Mouse (Mus musculus): Measurements from ENCODE around the gene Gm6993.

Gm6993 gene

DNA sequence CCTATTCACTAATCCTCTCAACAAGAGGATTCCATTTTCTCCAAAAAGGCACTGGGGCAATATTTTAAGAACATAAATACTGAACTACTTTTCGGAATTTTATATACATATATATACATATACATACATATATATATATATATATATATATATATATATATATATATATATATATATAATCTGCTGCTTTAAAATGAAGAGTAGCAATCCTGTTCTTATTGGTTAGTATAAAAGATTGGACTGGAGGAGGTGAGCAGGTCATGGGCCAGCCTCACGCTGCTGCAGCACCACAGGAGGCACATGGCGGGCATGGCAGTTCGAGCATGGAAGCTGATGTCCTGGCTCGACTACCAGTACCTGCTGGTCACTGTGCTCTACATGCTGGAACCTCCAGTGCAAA lies at the start of gene Gm6993:
Gm6993 (plus strand) TSS at position 301 of the 400 bp plus-strand sequence.
- no peak for DNase-seq (ENCODE audit: extremely low read depth, low read depth, low spot score)

DNA sequence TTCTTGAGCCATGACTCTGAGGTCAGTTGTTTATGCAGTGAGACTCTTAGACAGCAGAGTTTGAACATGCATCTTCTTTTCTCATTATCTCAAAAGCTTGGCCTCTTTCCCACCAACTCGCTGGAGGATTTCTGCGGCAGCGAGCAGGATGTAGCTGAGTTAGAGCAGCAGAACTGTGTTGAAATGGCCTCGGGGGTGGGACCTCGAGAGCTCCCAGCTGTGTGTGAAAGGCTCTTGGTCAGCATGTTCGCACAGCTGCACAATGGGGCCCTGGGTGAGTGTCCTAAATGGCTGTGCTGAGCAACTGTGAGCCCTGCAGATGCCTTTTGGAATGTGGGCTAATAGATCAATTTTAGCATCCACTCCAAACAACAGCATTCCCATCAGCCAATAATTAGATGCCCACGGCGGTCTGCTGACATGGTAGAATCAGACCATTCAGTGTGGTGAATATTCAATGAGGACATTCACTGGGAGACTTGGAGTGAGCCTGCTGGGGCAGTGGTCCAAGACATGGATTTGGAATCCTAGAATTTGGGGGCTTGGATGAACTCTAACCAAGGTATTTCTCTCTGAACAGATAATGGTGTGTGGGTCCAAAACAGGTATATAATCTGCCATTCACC lies 49.1 kb upstream of the Gm6993 start:
- DNase-seq (ENCODE audit: extremely low read depth, low read depth, low spot score), result no peak

DNA sequence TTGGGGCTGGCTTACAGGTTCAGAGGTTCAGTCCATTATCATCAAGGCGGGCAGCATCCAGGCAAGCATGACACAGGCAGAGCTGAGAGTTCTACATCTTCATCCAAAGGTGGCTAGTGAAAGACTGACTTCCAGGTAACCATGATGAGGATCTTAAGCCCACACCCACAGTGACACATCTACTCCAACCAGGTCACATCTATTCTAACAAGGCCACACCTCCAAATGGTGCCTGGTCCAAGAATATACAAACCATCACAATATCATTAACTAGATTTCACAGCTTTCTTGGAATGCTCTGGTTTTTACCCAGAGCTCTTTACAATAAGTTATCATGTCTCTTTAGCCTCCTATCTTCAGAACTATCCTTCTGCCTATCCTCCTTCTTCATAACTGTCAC lies 38.1 kb upstream of the Gm6993 start:
- DNase-seq (ENCODE audit: extremely low read depth, low read depth, low spot score), result no peak

DNA sequence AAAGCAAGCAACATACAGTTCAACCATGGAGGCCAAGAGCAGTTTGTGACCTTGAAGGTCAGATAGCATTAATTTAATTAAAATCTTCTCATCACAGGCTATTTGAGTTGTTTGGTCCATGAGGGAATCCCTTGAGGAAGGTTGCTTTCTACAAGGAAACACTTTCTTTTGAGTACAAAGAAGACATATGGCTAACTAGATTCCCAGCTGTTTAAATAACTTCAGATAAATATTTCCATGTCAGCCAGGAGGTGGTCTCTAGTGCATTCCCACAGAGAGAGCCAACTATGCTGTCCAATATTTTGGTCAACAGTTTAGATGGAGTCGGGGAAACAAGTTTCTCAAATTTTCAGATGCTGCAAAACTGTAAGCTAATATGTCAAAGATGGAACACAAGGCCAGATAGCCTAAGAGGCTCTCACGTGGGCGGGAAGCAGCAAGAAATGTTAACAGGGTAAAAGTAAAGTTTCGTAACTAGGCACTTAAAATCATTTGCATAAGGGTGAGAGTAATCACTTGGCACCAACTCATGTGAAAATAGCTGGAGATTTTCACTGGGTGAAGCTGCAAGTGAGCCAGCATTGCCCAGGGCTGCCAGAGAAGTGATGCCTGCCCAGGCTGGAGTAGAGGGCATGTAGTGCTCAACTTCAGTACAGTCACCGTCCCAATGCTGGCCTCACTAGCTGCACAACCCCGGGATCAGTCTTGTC lies 36.7 kb upstream of the Gm6993 start:
- peak; percentile 99 for DNase-seq (ENCODE audit: extremely low read depth, low read depth, low spot score)

DNA sequence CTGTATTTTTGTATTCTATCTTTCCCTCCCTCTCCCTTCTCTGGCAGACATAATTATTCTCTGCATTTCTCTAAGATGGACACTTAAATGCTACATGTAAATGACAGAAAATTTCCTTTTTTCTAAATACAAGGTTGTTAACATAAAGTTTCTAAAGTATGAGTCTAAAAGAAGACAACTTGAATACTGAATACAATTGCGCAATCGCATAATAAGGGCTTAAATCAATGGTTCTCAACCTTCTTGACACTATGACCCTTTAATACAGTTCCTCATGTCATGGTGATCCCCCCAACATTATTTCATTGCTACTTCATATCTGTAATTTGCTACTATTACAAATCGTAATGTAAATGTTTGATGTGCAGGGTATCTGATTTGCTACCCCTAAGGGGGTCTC lies 35.7 kb upstream of the Gm6993 start:
- no peak for DNase-seq (ENCODE audit: extremely low read depth, low read depth, low spot score)

DNA sequence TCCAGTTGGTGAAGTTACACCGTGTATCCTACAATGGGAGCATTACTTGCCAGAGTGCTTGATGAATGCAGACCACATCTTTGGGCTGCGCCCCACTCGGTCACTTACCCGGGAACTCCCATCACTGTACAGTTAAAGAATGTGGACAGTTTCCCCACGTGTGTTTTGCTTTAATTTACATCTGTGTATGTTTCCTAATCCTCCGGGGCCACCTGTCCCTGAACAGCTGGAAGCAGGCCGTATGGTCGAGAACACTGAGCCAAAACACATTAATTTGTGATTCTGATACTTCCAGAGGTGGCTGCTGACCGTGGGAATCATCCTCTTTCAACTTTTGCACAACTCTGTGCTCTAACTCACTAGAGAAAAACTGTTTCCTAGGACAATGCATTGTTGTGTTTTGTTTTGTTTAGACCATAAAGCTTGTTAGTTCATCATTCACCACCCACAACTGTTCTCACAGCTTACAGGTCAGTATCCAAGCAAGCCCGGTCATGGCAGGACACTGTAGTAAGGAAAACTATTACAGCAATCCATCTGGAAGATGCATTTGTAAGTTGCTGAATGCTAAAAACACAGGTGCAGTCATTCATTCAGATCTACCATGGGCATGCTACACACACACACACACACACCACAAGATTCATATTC lies 34.5 kb upstream of the Gm6993 start:
- DNase-seq (ENCODE audit: extremely low read depth, low read depth, low spot score), result peak; percentile 43

DNA sequence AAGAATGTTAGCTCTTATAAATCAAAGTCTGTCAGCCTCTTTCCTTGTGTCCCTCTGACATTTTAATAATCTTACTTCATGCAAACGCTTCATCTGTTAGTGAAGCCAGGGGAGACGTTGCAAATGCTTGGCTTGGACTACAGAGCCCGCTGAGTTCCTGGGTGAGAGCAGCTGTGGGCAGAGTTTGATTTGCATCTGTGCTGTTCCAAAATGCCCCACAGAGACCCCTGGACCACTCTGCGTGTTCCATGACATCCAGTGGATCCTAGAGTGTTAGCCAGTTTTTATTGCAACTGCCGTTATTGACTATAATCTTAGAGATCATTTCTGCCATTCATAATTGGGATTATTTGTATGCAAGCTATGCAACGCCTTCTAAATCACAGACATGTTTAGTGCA lies 31.8 kb upstream of the Gm6993 start:
- no peak for DNase-seq (ENCODE audit: extremely low read depth, low read depth, low spot score)

DNA sequence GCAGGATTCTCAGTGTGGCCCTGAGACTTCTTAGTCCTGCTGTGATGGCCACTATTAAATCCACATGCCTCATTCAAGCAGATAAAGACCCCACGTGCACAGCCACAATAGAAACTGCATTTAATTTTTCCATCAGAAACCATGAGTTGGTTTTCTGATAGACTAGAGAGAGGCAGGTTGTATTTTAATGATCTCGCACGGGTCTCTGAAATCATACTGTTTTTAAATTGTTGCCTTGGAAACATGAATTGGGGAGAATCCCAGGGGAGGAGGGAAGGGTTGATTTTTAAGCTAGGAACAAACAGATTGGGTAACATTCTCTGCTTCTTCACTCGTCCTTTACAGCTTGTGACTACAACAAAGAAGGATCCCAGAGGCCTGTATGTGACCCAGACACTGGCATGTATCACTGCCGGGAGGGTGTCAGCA lies 31.2 kb upstream of the Gm6993 start:
- no peak for DNase-seq (ENCODE audit: extremely low read depth, low read depth, low spot score)

DNA sequence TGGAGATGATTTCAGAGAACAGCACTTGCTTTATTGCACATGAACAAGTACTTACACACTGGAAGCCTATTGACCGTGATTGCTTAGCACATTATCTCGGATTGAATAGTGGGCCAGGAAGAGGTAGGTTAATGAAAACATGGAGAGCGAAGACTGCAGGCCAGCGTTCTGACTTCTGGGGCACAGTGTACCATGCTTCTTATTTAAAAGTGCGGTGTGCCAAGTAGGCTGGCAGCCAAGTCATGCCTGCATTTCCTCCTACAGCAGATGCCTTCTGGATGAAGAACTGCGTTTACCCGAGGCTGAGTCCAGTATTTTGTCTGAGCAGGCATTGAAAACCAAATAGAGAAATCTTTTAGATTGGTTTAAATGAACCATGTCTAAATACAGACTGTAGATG lies 27.0 kb upstream of the Gm6993 start:
- peak; percentile 71 for DNase-seq (ENCODE audit: extremely low read depth, low read depth, low spot score)

DNA sequence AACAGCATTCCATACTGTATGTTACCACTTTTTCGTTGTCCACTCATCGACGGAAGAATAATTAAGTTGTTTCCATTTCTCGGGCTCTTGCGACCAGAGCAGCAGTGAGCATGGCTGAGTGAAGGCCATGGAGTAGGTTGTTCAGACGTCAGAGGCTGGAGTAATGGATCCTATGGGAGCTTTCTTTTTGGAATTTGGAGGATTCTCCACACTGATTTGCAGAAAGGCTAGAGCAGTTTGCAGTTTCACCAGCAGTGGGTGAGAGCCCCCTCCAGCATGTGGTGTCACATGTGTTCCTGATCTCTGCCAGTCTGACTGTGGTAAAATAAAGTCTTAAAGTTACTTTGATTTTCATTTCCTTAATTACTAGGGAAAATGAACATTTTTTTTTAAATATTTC lies 25.6 kb upstream of the Gm6993 start:
- no peak for DNase-seq (ENCODE audit: extremely low read depth, low read depth, low spot score)

DNA sequence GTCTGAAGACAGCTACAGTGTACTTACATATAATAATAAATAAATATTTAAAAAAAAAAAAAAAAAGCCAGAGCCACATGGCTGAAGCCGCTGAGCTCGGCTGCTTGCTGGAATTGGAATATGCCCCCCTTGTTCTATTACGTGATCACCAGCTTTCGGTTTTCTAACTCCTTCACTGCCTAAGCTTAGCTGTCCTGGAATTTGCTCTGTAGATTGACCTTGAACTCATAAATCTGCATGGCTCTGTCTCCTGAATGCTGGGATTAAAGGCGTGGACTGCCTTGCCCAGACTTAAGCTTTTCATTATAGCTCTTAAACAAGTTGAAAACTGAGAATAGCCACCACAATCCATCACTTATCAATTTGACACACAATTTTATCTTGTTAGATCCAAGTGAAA lies 23.3 kb upstream of the Gm6993 start:
- no peak for DNase-seq (ENCODE audit: extremely low read depth, low read depth, low spot score)

DNA sequence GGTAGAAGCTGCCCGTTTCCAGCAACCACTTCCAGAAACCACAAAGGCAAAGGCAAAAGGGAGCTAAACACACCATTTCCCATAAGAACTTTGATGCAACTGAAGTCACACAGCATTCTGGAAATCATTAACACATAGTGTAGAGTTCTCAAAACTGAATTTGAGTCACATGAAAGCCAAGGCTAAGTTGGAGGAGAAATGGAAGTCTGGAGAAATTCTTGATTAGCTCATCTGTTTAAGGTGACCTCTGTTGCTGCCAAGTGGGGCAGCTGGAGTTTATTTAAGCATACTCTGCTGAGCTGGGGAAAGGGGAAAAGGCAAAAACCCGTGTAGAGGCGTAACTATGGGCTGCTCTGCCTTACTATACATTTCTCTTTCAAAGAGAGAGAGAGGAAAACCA lies 21.8 kb upstream of the Gm6993 start:
- DNase-seq (ENCODE audit: extremely low read depth, low read depth, low spot score), result peak; percentile 26

DNA sequence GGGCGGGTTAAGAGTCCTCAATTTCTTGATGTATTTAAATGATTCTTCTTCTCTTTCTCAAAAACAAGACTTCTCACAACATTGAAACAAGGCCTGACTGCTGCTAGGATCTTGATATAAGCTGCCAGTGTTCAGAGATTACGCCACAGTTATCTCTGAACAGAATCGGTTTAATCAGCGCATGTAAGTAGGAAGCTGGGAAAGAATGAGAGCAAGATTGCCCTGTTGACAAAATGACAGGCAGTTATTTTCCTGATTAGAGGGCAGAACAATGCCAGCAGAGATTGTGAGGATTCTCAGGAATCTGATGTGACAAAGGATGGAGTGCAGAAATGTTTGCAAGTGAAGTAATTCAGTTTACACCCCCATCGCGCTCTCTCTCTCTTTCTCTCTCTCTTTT lies 19.0 kb upstream of the Gm6993 start:
- no peak for DNase-seq (ENCODE audit: extremely low read depth, low read depth, low spot score)

DNA sequence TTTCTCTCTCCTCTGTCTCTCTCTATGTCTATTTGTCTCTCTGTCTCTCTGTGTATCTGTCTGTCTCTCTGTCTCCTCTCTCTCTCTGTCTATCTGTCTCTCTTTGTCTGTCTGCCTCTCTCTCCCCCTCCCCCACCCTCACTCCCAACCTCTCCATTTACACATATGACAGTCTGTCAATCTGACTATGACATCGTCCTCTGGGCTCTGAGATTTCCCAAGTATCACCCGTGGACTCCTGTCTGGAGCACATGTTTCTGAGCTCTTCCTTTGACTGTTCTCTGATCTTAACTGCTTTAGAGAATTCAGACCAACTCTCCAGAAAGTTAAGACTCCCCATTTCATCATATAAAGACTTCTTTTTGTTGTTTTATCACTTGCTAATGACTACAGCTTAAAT lies 18.3 kb upstream of the Gm6993 start:
- no peak for DNase-seq (ENCODE audit: extremely low read depth, low read depth, low spot score)

DNA sequence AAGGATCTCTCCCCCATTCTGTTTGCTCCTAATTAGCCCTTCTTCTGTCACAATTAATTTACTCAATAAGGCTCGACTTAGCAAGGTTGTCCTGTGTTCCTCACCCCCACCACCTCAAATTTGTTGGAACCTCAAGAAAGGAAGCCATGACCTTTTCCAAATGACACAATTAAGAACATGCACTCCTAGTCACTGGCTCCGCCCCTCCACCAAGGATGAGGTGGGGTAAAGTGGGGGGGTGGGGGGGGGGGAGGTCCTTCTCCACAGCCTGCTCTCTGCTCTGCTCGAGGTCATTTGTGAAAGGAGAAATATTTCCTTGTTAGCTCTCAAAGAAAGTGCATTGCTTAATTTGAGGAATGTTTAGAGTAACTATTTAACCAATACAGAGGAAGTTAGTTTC lies 17.8 kb upstream of the Gm6993 start:
- DNase-seq (ENCODE audit: extremely low read depth, low read depth, low spot score), result no peak

DNA sequence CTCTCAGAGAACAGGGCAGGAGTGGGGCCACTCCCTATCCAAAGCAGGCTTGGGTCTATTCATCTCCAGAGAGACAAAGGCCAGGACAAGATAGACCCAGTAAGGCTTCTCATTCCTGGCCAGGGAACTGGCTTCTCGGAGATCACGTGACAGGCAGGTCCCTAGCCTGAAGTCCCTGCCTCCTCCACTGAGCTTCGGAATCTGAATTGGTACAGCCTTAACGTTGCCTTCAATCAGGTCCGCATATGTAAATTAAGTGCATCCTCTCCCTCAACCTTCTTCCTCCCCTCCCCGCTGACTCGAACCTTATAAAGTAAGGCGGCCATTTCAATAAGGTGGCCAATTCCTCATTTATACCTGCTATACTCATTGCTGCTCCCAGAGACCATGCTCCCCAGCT lies 15.1 kb upstream of the Gm6993 start:
- no peak for DNase-seq (ENCODE audit: extremely low read depth, low read depth, low spot score)

DNA sequence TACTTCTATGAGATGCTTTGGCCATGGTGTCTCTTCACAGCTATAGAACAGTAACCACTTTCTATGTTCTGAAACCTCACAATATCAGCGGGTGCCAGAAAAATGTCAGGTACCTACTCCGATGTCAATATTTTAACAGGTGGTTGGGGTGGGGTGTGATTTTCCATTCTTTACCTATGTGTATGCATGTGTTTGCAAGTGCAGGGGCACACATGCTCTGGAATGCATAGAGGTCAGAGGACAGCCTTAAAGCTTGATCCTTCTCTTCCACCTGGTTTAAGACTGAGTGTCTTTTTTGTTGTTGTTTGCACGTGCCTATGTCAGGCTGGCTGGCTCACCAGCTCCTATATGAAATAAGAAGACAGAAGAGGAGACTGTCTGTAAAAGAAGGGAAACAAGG lies 13.4 kb upstream of the Gm6993 start:
- no peak for DNase-seq (ENCODE audit: extremely low read depth, low read depth, low spot score)

DNA sequence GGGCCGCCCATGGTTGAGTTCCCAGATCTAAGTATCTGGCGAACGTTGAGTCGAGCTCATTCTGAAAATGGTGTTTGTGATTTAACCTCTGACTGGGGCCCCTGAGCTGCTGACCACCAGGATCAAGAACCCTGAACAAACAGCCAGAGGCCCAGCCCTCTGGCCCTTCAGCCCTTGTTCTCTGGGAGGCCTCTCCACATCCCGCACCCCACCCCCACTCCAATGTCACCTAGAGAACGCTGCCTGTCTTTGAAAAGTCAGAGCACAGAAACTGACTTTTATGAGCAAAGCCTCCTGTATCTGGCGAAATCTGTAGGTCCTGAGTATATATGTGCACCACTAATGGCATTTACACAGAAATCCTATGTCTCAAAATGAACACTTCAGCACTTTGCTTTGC lies 11.7 kb upstream of the Gm6993 start:
- DNase-seq (ENCODE audit: extremely low read depth, low read depth, low spot score), result no peak

DNA sequence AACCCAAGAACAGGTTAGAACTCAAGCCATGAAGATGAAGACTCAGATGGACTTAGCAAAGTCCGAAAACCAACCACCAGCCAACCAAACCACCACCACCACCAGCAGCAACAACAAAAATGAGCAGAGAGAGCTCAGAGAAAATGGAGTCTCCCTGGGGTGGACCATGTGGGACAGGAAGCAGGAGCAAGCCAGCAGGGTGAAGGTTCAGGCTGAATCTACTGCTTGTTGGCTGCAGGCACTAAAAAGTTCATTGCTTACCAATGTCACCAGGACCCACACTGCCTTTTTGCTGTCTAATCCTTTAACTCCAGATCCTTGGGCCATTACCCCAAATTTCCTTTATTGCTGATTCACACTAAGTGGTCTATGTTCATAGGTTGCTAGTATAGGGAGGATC lies 7.9 kb upstream of the Gm6993 start:
- no peak for DNase-seq (ENCODE audit: extremely low read depth, low read depth, low spot score)

DNA sequence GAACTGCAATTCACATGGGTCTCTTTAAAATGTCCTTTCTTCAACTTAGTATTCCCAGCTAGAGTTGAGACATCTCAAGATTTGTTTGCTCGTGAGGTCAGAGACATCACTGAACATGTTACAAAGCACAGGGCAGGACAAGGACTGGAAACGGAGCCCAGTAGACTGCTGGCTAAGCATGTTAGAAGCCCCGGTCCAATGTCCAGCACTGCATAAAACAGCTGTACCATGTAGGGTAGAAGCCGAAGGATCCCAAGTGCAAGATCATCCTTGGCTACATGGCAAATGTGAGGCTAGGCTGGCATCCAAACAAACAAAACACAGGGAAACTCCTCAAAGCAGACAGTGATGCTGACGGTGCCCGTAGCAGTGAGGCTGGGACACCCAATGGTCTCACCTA lies 5.6 kb upstream of the Gm6993 start:
- DNase-seq (ENCODE audit: extremely low read depth, low read depth, low spot score), result no peak

DNA sequence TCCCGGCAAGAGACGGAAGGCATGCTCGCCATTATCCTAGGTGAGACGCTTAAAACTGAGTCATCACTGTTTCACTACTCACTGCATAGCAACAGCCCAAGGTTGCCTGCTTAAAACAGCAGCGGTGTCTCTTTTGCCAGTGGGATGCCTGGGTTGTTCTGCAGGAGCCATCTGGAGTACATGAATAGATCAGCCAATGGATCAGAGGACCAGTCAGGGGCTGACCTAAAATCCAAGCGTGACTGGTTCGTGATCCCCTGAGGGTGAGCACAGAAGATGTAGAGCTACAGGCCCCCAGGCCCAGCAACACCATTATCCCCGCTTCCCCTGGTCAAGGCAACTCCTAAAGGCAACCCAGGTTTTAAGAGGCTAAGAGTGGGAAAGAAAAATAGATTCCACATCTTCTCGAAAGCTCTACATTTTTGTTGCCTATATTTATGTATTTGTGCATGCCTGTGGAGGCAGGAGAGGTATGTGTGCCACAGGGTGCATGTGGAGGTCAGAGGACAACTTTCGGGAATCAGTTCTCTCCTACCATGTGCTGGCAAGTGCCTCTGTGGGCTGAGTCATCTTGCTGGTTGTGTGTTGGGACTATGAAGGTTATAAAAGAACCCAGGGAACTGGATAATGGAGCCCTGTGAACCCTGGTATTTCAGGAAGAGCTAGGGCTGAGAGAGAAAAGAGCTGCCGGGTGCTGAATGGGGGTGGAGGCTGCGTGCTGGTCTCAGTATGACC lies 3.5 kb upstream of the Gm6993 start:
- DNase-seq (ENCODE audit: extremely low read depth, low read depth, low spot score), result no peak
